Mouse (Mus musculus) cerebellum, postnatal 4 days (tissue): ENCODE measurements at regions not wholly inside any gene's neighbourhood (a gene's known extent, or its start where the extent isn't known, plus 50 kb on each side); places are given as distances from the start of the nearest gene placed in this dataset.

Experiments
- DNase-seq, 2 experiments: peaks; one replicate each; pipeline ENCODE4 v3.0.0; 2022; ENCODE audit warnings: low spot score in 2 of 2, mixed read lengths in 1 of 2

DNA sequence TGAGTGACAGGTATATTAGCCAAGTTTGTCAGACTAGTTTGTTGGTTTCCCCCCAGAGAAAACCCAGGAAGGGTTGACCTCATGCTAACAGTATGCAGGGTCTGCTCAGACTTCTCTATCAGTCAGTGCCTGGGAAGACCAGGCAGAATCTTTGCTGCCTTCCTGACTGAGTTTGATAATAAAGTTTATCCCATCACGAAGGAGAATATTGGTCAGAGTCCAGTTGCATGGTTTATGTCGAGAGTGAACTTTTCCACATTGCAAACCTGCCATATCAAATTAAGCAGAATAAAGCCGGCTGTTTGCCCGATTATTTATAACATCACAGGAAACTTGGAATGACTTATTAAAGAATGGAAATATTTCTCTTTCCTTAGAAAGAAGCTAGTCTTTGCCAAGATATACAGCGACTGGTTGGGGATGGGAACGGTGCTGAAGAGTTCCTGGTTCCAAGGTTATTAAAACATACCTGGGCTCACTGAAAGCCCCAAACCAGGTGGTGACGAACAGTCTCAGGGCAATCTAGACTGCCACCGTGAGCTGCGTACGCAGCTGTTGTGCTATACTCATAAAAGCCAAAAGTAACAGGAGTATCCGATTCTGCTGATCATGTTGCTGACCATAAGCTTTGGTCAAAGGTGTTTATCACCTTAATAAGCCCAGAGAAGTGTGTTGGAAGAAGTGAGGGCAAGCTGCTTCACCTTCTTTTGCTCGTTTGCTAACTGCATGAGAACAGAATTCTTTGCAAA lies 1536.7 kb upstream of the Flrt2 start:
- DNase-seq, result no peak

DNA sequence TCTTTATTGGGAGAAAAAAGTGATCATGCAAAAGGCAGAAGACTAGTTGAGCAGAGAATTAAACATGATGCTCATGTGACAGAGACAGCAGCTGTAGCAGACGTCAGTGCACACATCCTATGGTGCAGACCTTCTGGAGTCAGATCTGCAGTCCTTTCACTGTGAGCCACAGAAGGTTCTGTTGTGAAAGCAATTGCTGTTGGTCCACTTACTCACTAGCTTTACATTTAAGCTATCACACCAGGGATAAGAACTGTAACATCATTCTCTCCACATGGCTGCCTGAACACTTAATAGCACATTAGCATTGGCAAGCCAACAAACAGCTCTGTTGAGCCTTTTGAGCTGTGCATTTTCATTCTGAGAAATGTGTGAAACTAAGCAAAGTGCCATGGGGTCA lies 1509.7 kb upstream of the Flrt2 start:
- DNase-seq, result peak in 1 of 2 experiments; percentile 2

DNA sequence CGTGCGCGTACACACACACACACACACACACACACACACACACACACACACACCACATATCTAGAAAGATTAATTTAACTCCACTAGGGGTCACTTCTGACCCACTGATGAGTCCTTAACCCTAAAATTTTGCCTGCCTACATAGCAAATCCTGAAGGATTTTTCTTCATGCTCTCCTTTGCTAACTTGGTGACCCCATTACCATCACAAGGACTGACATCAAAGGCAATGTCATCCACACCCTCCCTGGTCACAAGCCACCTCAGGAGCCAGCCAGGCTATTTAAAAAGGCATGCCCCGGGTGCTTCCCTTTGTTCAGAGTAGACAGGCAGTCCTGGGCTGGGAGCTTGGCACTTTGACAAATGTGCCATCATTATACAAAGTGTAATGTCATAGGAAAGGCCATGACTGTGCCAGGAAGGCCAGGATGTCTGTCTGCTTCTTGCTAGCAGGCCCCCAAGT lies 1501.4 kb upstream of the Flrt2 start:
- peak in 1 of 2 experiments; percentile 33 for DNase-seq

DNA sequence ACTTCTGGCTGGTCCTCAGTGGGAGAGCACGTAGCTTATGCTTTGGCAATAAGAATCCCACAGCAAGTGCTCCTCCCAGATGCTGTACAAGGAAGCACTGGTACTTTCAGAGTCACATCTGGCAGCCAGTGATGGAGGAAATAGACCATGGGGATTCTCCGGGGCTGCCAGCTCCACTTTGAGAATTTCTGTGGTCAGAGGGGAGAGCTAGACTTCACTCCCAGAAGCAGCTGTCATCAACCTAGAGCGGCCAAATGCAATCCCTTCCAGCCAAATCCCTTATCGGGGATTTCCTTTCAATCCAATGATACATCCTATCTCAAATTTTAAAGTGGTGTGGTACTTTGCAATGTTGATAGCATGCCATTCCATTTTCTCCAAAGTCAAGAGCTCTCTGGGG lies 1474.1 kb upstream of the Flrt2 start:
- DNase-seq, result no peak

DNA sequence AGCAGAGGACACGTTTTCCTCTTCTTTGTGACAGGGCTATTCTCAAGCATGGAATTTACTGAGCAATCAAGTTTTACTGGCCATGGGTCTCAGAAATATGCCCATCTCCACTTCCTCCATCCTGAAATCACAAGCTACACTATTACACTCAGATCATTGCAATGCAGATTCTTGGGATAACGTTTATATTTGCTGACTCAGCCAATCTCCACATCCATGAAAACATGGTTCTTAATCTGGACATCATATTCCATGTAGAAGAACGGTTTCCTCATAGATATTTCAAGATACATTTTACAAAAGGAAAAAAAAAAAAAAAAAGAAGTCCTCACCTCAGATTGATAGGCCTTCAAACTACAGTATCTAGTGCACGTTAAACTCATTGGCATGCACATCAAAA lies 1462.1 kb upstream of the Flrt2 start:
- DNase-seq, result no peak

DNA sequence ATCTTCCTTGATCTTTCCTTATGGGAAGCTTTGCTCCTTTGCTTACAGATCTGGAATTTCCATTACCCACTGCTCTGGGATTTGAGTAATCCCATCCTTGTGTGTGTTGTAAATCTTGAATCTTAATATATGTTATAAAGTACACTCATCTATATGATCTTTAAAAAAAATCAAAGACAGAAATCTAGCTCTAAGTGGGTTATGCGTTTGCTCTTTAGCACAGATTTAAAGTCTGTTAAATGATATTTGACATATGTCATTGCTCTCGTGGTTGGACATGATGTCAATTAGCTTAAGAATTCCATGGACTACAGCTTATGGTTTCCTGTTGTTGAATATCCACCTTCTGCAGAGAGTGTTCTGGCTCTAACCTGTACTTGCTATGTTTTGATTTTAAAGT lies 1446.7 kb upstream of the Flrt2 start:
- no peak for DNase-seq

DNA sequence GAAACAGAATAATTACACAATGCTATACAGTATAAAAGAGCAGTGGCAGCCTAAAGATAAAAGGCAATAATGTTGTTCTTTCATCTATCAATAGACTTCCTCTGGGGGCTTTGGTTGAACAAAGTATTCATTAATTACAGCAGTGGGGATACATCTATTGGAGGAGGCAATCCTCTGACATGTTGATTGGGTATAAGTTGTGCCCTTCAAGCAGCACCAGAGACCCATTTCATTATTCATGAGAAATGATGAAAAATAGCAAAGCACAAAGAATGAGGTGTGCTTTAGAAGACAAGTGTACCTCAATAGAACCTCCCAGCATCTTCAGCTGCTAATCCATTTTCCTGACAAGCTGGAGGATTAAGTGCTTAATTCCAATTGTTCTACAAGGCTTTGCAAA lies 1444.7 kb upstream of the Flrt2 start:
- DNase-seq, result no peak

DNA sequence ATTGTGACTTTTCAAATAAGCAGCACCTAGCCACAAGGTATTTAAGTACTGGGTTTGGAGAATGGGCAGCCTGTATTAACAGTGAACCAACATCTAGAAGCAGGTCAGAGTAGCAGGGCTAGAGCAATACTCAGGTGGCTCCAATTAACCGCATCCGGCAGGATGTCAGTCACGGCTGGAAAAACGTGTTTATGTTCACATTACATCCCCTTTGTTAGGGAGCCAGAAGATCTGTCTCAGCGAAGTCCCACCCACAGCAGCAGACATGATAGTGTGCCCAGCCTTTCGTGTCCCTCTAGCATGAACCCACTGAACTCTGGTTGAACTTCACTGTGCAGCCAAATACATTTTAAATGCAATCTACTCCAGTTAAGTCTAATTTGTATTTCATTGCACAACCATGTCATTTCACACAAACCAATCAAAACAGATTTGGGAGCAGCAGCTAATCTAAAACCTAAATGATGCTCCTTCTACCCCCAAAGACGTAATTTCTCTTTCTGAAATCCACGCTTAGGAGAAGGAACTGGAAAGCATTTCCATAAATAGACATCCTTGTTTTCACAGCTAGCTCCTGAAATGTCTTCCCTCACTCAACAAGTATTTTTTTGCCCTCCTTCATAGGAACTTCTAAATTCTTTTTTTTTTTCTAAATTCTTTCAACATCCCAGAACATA lies 1438.9 kb upstream of the Flrt2 start:
- DNase-seq, result no peak

DNA sequence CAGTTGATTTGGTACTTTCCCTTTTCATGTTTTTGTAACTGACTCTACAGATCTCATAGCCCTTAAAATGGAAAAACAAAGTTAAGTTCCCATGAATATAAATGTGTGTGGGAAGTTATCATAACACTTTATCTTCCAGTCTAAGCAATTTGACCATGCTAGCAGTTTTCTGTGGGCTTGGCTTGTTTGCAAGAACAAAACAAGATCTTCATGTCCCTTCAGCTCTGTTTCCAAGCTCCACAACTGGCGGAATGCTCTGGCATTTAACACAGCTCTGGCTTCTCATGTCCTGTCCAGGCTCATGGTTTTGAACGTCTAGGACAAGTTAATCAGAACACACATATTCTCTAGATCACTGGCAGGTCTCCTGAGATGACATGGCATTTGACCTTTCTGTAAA lies 1411.1 kb upstream of the Flrt2 start:
- no peak for DNase-seq

DNA sequence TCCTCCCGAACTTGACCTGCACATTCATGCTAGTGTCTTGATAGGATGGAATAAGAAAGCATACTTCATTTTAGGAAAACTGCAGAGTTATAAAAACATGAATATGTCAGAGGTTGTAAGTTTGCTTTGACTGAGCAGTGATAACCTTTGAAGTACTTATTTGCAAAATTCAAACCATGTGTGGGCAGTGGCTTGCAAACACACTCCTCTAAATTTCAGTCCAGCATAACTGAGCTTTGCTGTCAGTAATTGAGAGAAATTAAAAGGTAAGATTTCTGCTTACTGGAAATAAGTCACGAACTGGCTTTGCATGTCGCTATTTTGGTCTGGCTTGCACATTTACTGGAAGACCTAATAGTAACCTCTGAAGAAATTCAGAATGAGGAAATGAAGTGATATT lies 1409.1 kb upstream of the Flrt2 start:
- DNase-seq, result no peak

DNA sequence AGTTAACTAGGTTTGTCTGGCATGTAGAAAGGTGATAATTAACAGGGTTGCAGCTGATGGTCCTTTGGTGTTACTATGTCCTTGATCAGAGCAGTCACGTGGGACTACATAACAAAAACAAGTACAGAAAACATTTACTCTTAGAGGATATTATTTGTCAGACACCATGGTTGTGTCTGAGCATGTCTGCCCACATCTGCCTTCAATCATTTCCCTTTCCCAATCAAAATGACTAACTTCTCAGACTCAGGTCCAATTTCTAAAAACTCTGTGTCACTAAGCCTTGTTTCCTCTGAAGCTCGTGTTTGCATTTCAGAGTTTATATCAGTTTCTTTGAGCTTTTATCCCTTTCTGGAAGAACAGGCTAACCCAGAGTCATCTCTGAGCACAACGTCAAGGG lies 1408.5 kb upstream of the Flrt2 start:
- DNase-seq, result no peak

DNA sequence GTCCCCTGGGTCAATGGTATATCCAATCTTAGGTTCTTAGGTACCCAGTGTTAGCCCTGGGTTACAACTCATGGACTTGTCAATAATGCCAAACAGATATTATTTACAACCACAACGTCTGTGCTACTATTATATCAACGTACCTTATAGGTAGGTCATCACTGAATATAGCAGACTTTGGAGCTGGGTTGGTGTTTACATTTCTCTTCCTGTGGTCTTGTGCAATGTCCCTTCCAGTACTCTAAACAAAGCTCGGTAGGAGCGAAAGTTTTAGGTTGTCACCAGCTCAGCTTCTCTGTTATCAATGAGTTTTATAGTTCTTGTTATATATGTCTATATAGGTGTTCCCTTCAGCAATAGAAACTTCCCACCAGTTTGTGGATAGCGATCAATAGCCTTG lies 1394.2 kb upstream of the Flrt2 start:
- DNase-seq, result no peak

DNA sequence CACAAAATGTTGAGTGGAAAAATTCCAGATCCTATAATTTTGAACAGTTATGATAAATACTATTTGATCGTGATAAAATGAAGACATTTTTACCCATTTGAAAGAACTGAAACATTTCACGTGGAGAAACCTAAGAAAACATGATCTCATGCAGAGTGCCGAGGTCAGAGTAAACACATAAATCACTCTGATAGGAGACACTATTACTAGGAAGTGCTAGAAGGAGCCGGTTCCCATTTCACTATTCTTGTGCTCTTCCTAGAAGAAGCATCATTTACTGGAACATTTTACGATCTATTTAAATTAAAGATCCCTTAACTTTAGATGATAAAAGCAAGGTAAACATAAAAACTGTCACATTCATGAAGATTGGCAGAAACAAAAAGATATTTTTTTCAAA lies 1359.7 kb upstream of the Flrt2 start:
- DNase-seq, result no peak

DNA sequence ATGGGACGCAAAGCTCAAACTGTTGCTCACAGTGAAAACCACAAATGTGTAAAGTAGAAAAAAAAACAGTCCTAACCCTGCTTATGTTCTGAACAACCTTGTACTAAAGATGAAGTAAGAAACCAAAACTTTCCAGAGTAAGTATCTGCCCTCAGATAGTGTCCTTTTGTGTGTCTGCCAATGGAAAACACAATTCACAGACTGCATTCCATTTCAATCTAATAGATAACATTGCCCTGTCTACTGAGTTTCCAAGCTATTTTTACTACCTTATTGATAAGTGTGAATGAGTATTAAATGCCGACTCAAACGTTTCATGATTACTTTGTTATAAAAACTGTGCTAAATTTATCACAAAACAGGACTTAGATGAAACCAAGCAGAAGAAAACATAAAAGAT lies 1357.4 kb upstream of the Flrt2 start:
- no peak for DNase-seq

DNA sequence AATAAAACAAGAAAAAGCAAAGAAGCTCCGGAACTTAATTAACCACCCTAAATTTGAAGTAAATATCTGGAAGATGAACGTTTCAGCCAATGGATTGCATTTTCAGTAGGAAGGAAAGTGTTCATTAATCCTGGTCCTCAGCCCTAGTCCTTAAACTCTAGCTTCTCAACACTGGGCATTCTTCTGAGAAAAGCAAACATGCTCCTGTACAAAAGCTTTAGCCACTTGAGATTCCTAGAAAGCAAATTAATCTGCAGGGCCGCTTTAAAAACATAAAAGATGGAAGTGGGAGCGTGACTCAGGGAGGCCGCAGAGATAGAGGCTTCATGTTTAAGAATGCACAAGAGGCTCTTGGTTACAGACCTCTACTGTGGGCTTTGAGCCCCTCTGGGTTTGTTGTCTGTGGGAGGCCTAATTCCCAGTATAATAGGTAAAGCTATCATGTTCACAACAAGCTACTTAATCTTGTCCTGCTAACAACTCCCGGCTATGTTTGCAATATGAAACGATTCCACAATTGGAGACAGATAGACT lies 1342.3 kb upstream of the Flrt2 start:
- no peak for DNase-seq

DNA sequence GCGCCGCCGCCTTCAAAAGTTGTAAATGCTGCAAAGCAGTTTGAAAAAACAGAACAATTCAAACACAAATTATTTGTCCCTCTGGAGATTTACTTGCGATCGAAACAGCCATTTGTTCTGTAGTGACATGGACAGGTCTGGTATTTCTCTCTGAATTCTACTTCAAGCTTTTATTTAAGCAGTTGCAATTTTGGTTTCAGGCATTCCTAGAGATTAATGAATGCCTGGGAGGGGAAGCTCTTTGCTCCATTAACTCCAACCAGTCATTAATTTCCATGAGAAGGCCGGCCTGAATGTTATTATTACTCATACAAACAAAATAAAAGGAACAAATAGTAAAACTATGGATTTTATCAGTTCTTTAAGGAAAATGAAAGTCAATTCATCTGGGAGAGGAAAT lies 1327.8 kb upstream of the Flrt2 start:
- DNase-seq, result no peak

DNA sequence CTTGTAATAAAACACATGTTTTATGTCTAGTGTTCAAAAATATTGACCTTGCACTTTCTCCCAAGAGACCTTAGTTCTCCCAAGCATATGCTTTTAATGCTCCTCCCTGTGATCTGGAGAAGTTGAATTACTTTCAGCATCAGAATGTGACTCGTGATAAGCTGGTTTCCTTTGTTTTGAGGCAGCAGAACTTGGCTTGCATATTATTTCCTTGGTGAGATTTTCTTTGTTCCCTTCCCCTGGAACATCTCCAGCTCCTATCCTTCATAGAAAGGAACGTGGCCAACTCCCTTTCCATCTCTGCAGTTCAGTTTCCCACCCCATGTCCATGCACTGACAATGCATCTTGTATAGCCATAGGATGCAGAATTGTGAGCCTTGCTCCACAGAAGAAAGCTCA lies 1292.0 kb upstream of the Flrt2 start:
- no peak for DNase-seq

DNA sequence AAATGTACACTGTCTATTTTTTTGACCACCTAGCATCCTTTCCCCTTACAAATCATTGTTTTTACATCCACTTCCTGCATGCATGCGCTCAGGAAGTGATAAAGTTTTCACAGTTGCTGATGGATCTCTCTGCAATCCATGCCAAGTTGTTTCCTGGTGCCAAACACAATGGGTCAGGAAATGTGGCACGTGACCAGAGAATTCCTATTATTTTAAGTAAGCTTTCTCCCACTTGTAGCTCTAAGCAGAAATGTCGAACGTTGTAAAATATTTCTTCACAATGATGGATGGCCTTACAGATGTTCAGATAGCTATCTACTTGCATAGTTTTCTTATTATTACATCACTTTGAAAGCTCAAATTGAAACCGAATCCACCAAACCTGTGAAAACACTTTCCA lies 1271.1 kb upstream of the Flrt2 start:
- no peak for DNase-seq

DNA sequence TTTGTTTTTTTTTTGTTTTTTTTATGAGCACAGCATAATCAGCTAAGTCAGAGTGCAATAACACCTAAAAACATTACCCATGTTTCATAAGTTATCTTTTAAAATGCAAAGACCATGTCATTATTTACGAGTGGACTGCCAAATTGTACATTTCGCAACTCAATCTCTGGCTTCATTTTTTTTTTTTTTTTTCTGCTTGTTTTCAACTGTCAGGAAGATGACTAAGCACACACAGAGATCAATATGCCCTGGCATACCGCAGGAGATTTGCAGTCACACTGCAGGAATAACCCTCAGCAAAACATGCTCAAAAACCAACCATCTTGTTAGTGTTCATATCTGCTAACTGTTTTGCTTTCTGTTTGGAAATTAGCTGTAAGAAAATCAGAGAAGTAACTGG lies 1270.3 kb upstream of the Flrt2 start:
- no peak for DNase-seq

DNA sequence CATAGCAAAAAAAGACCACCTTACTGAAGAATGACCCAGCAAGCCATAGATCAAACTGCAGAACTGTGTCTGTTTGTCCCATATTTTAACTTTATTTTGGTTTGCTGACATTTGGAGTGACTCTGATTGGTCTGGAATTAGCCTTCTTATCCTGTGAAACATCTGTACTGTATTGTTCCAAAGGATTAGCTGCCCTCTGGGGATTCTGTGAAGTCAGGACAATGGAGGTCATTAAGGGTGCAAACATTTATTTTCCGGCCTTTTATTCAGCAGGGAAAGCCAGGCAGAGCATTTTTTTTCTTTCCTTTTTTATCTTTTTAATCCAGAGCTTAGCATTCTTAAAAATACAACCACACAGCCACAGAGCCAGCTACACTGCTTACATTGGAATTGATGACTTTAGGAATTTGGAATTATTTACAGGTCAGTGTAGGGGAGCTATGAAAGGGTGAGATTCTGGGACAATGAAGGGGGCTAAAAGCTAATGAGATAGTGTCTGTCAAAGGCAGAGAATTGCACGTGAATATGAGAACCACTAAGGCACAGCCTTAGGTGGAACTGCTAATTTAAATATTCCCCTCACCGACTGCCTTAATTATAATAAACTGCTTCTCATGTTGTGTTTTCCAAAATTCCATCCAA lies 1267.6 kb upstream of the Flrt2 start:
- no peak for DNase-seq

DNA sequence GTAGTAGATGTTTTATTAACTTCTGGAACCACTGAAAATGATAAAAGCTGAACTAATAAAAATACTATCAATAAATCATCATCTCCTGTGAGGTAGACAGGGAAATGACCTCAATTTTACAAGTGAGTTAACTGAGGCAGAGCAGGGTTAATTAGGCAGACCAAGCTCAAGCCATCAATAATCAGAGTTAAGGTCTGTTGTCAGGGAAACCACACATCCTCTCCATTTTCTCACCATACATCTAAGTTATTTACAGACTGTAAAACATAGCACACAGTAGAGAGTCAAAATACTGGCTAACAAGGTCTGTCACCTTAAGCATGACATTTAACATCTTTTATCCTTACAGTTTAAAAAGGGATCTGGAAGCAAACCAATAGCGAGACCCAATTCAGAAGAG lies 1242.5 kb upstream of the Flrt2 start:
- no peak for DNase-seq

DNA sequence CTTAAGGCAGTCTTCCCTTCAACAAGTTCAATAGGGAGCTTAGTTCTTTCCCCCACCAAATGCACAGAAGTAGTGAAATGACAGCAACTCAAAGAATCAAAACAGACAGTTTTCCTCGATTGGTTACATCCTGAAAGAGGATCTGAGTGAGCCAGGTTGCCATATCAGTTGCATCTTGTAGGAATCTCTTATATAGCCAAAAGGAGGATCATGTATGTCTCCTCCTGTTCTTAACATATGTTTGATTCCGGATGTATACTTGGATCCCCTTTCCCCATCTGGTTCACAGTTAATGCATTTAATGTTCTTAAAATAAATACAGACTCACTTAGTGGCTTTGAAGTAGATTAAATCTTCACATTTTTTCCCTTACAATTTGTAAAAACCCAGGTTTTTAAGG lies 1224.0 kb upstream of the Flrt2 start:
- no peak for DNase-seq

DNA sequence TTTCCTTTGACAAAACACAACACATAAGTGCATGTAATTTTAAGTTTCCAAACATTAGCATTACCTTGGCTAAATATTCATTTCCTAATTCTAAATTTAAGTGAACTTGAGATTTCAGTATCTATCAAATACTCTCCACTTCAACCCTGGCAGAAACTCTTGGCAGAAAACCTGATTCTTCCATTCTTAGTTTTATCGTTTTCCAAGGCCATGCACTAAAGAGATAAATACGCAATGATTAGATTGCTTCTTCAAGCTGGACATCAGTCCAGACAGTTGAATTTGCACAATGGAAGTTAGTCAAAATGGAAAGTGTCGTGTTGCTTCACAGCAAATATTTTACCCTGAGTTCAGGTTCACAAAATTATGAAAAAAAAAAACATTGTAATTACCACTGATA lies 1223.4 kb upstream of the Flrt2 start:
- DNase-seq, result no peak
